Mouse (Mus musculus): ENCODE results near the gene Aox1.
"Not testable (repeated sequence)": the region's sequence is repeated elsewhere in the genome, so short reads cannot be mapped to it uniquely, and the experiment has no call there.

Gene Aox1

GRCm38 (mm10) chr1:58029636-58030117 is at the start of gene Aox1:
TSS of gene Aox1 (plus strand) at chr1:58029931.
- peak; percentile 87 for DNase-seq (ENCODE audit: extremely low read depth, insufficient read length, low spot score)

DNA sequence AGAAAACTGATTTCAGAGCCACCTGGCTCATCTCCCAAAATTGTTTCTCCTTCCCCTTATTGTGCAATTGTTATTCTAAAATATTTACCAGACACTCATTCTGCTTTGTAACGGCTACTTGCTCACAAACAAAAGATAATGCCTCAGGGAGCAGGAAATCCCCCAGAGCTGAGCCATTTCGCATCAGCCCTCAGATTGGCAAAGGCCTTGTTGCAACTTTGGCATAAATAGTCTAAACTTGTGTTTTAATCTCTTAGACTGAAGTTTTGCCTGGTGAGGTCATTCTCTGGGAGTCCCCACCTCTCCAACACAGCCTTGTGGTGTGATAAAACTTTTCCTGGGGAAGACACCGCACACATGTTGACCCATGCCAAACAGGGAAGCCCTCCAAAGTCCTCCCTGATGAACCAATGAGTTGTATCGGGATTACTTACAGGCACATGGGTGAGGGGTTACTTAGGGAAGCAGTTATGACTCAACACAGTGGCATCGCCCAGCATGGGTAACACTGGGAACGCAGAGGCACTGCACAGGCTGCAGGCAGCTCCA is 40.6 kb upstream of the Aox1 start:
- peak; percentile 73 for DNase-seq (ENCODE audit: extremely low read depth, insufficient read length, low spot score)

- no peak for DNase-seq (ENCODE audit: extremely low read depth, insufficient read length, low spot score)
These were observed 38.5 kb upstream of the Aox1 start for GRCm38 (mm10) chr1:57991277-57991676.

- DNase-seq (ENCODE audit: extremely low read depth, insufficient read length, low spot score), result peak; percentile 94
These were observed 34.1 kb upstream of the Aox1 start, which contains the start of gene Sgo2a for GRCm38 (mm10) chr1:57995432-57996132. TSS of gene Sgo2a (plus strand) at chr1:57995971.

DNA sequence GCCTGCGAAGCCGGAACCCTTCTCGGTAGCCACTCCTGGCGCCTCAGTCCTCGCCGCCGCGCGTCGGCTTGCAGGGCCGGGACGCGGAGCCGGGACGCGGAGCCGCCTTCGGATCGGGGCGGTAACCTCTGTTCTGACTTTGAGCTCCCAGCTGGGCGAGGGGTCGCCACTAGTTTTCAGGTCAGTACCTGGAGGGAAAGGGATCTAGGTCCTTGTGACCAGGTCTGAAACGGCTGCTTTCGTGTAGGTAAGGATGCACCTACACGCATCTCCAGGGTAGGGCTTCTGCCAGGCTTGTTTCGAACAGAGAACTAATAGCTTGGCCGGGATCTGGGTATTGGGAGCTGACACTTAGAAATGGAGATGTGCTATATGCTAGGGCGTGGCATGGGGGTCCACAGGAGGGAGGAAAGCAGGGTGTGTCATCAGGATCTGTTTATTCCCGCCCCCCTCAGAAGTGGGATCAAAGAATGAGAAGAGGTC is 33.6 kb upstream of the Aox1 start:
- DNase-seq (ENCODE audit: extremely low read depth, insufficient read length, low spot score), result no peak

DNA sequence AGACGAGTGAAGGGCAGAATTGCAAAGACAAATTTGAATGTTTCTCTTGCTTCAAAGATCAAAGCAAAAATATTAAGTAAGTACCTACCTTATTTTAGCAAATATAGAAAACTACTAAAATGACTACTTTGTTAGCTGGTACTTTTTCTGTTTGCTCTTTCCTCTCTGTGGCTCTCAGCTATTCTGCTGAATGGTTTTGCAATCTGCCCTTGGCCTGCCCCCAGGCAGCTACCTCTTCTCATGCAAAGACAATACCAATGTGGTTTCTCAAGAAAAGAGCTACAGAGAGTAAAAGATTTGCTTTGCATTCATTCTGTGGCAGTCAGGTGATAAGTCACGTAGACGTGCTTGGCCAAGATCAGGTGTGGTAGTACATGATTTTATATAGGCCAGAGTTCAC is 31.6 kb upstream of the Aox1 start:
- DNase-seq (ENCODE audit: extremely low read depth, insufficient read length, low spot score), result no peak

DNA sequence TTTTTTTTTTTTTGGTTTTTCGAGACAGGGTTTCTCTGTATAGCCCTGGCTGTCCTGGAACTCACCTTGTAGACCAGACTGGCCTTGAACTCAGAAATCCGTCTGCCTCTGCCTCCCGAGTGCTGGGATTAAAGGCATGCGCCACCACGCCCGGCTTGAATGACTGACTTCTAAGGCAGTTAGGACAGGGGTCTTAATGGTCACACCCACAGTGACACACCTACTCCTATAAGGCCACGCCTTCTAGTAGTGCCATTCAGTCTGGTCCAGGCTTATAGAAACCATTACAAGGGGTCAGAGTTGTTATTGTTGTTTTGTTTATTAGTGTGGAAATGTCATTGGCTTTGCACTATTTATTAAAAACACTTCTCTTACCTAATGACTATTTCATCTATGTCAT is 23.3 kb upstream of the Aox1 start:
- not testable (repeated sequence) for DNase-seq (ENCODE audit: extremely low read depth, insufficient read length, low spot score)

DNA sequence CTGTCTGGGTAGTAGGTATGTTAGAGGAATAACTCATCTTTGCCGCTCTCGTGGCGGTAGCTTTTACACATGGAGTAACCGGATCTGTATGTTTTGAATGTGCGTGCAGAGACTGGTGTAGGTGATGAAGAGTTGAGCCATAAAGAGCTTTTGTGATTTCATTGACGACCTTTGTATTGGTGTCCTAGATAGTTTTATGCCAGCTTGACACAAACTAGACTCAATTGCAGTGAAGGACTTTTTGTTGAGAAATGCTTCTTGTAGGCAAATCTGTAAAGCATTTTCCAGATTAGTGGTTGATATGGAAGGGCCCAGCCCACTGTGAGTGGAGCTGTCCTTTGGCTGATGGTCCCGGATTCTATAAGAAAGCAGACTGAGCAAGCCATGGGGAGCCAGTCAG is 10.9 kb upstream of the Aox1 start, which contains the start of gene Kctd18:
Gene Kctd18 (minus strand): TSS at position 101 of the 400 bp plus-strand sequence.
- DNase-seq (ENCODE audit: extremely low read depth, insufficient read length, low spot score), result no peak

- no peak for DNase-seq (ENCODE audit: extremely low read depth, insufficient read length, low spot score)
These were observed 2.0 kb upstream of the Aox1 start for GRCm38 (mm10) chr1:58027707-58028106.

- DNase-seq (ENCODE audit: extremely low read depth, insufficient read length, low spot score), result peak; percentile 71
These were observed 583 bp downstream of the Aox1 start for GRCm38 (mm10) chr1:58030156-58030871.

GRCm38 (mm10) chr1:58031160-58031769 is 1.5 kb downstream of the Aox1 start:
- peak; percentile 57 for DNase-seq (ENCODE audit: extremely low read depth, insufficient read length, low spot score)

DNA sequence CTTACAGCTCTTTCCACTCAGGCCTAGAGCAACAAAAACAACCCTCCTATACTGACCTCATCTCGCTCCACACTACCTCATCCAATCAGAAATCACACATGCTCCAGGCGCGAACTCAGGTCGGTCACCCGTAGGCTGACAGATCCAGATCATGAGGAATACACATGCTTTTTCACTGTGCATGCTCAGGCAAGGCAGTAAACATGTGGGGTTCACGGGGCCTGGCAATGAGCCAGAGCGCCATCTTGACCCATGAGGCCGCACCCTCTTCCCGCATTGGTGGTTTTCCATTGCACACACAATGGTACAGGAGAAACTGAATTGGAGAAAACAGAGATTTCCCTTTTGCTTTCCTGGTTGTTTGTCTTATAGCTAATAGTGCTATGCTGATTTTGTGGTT is 7.6 kb downstream of the Aox1 start:
- DNase-seq (ENCODE audit: extremely low read depth, insufficient read length, low spot score), result not testable (repeated sequence)

DNA sequence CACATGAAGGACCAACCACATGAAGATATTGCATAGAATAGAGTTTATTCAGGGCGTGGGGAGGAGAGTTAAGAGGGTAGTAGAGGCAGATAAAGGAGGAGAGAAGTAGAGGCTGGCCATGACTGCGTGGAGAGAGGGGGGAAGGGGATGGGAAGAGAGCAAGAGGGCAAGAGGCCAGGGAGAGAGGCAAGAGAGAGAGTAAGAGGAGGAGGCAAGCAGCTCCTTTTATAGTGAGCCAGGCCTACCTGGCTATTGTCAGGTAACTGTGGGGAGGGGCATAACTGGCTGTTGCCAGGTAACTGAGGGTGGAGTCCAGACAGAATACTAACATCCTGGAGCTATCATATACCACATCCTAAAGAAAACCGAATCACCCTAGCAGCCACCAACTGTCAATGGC is 15.3 kb downstream of the Aox1 start:
- no peak for DNase-seq (ENCODE audit: extremely low read depth, insufficient read length, low spot score)

DNA sequence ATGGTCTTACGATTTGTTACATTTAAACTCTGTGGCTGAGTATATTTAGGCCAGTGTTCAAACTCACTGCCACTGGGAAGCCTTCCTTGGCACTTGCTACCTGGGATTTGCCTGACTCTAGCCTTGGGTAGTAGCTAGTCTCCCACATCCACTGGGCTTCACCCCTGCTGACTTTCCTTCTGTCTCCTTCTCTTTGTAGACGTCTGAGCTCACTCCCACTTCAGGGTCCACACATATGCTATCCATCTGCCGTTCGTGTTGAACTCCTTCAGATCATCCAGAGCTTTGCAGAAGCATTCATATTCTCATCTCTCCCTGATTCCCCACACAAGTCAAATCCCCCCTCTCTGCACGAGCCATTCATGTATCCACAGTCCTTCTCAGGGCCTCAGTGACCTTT is 15.8 kb downstream of the Aox1 start:
- DNase-seq (ENCODE audit: extremely low read depth, insufficient read length, low spot score), result no peak

- DNase-seq (ENCODE audit: extremely low read depth, insufficient read length, low spot score), result no peak
These were observed 17.1 kb downstream of the Aox1 start for GRCm38 (mm10) chr1:58046721-58047290.

- no peak for DNase-seq (ENCODE audit: extremely low read depth, insufficient read length, low spot score)
These were observed 19.4 kb downstream of the Aox1 start for GRCm38 (mm10) chr1:58049126-58049525.

GRCm38 (mm10) chr1:58055598-58055997 is 25.9 kb downstream of the Aox1 start:
- DNase-seq (ENCODE audit: extremely low read depth, insufficient read length, low spot score), result no peak

- DNase-seq (ENCODE audit: extremely low read depth, insufficient read length, low spot score), result no peak
These were observed 26.5 kb downstream of the Aox1 start for GRCm38 (mm10) chr1:58056074-58056807.

DNA sequence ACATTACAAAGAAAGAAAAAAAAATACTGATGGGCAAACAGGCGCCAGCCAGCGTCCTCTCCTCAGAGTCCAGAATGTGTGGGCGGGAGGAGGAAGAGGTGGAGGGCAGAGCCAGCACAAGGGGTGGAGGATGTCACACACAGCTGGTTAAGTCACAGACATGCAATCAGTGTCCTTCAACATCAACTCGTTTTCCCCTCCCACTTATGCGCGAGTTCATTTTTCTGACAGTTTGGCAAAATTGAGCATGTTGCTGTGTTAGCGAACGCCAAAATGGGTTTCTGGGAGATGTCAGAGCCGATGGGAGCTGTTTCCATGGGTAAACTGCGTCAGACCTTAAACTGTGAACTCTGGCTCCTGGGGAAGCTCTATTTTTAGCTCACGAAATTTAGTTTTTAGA is 27.2 kb downstream of the Aox1 start:
- no peak for DNase-seq (ENCODE audit: extremely low read depth, insufficient read length, low spot score)

- DNase-seq (ENCODE audit: extremely low read depth, insufficient read length, low spot score), result no peak
These were observed 29.1 kb downstream of the Aox1 start for GRCm38 (mm10) chr1:58058846-58059245.
